Mouse (Mus musculus): ENCODE measurements around the gene Cnn2.

- TF ChIP-seq CTCF (IDR thresholded peaks at IDR 0.05; ENCODE audit: extremely low read depth, insufficient read depth, insufficient read length, insufficient replicate concordance) = no peak
- TF ChIP-seq POLR2A (IDR thresholded peaks at IDR 0.05; ENCODE audit: low read depth, low read length) = no peak
Observed at GRCm38 (mm10) chr10:80032799-80033480, 44.6 kb downstream of the Cnn2 start.

All from spleen, adult 2 months (tissue).